Mouse (Mus musculus) forebrain, embryonic 16.5 days (tissue): ENCODE measurements at regions not wholly inside any gene's neighbourhood (a gene's known extent, or its start where the extent isn't known, plus 50 kb on each side); places are given as distances from the start of the nearest gene placed in this dataset.
A peak's percentile ranks its signal among the peaks of the same experiment; 100 is the strongest.

Experiments
- ATAC-seq: fragments of 200-750 bp; cut with Nextera tagmentation; 2 replicates; pipeline ENCODE4 v1.8.0; 2017; ENCODE audit warnings: mild to moderate bottlenecking, moderate library complexity
- H3K27ac ChIP-seq: fragments of 300-500 bp; sonication (generic); 2 replicates; pipeline ENCODE4 v1.5.1; 2014; ENCODE audit warnings: low read length, control low read depth
- H3K27me3 ChIP-seq: fragments of 300-500 bp; sonication (generic); replicated peaks from 2 replicates; pipeline ENCODE4 v1.6.1; 2014; ENCODE audit warnings: low read length; ENCODE audit not compliant: control insufficient read depth, insufficient read depth
- H3K36me3 ChIP-seq: fragments of 300-500 bp; sonication (generic); 2 replicates; pipeline ENCODE4 v1.6.1; 2014; ENCODE audit not compliant: control insufficient read depth, insufficient read depth
- H3K4me1 ChIP-seq: fragments of 300-500 bp; sonication (generic); replicated peaks from 2 replicates; pipeline ENCODE4 v1.6.1; 2014; ENCODE audit warnings: low read length; ENCODE audit not compliant: control insufficient read depth, insufficient read depth
- H3K4me2 ChIP-seq: fragments of 300-500 bp; sonication (generic); 2 replicates; pipeline ENCODE4 v1.6.1; 2014; ENCODE audit warnings: mild to moderate bottlenecking, low read length, control low read depth
- H3K4me3 ChIP-seq: fragments of 300-500 bp; sonication (generic); replicated peaks from 2 replicates; pipeline ENCODE4 v1.5.1; 2014; ENCODE audit warnings: mild to moderate bottlenecking, low read length, control low read depth
- H3K9ac ChIP-seq: fragments of 300-500 bp; sonication (generic); replicated peaks from 2 replicates; pipeline ENCODE4 v1.6.1; 2014; ENCODE audit warnings: low read depth, low read length, control low read depth
- H3K9me3 ChIP-seq: fragments of 300-500 bp; sonication (generic); 2 replicates; pipeline ENCODE4 v1.6.1; 2016; ENCODE audit warnings: low read length; ENCODE audit not compliant: control insufficient read depth
- WGBS: fragments of 180-500 bp; shearing (Covaris S2); extraction: QIAGEN DNeasy Blood & Tissue Kit; methylation state at CpG from one replicate; pipeline ENCODE4 v1.1.7; 2014; 5-methylcytosine and 5-hydroxymethylcytosine counted together

- H3K4me3 ChIP-seq = no peak overlapping the region
- no peaks in the 10 kb centered on the region for H3K9me3 ChIP-seq
- H3K36me3 ChIP-seq = no peaks in the 10 kb centered on the region
- no peak overlapping the region for H3K9ac ChIP-seq
- H3K27ac ChIP-seq = no peak overlapping the region
- WGBS = 35% methylated on average over 4 of the region's 4 CpGs
- peak; percentile 26; the same call in 1 of the 2 replicates for ATAC-seq
- no peak overlapping the region for H3K4me2 ChIP-seq
- no peaks in the 10 kb centered on the region for H3K27me3 ChIP-seq
- H3K4me1 ChIP-seq = no peaks in the 10 kb centered on the region
Measured at GRCm38 (mm10) chr11:48221156-48221555, 232.4 kb upstream of the Sgcd start.

GRCm38 (mm10) chr11:48219157-48219556 lies 230.4 kb upstream of the Sgcd start:
- H3K27ac ChIP-seq = no peak overlapping the region
- no peak for ATAC-seq
- H3K36me3 ChIP-seq = no peaks in the 10 kb centered on the region
- no peaks in the 10 kb centered on the region for H3K4me1 ChIP-seq
- H3K9me3 ChIP-seq = no peaks in the 10 kb centered on the region
- no peak overlapping the region for H3K4me2 ChIP-seq
- H3K27me3 ChIP-seq = no peaks in the 10 kb centered on the region
- WGBS = 80% methylated on average over 1 of the region's 1 CpGs
- H3K4me3 ChIP-seq = no peak overlapping the region
- no peak overlapping the region for H3K9ac ChIP-seq

- H3K27ac ChIP-seq = no peak overlapping the region
- no peak overlapping the region for H3K9ac ChIP-seq
- H3K4me1 ChIP-seq = no peaks in the 10 kb centered on the region
- H3K27me3 ChIP-seq = no peaks in the 10 kb centered on the region
- no peaks in the 10 kb centered on the region for H3K9me3 ChIP-seq
- ATAC-seq = no peak
- H3K4me2 ChIP-seq = no peak overlapping the region
- no peaks in the 10 kb centered on the region for H3K36me3 ChIP-seq
- 68% methylated on average over 2 of the region's 2 CpGs for WGBS
- no peak overlapping the region for H3K4me3 ChIP-seq
Measured at GRCm38 (mm10) chr11:48216762-48217161, 228.0 kb upstream of the Sgcd start.

- H3K36me3 ChIP-seq = no peaks in the 10 kb centered on the region
- no peak overlapping the region for H3K4me3 ChIP-seq
- H3K4me2 ChIP-seq = no peak overlapping the region
- no peaks in the 10 kb centered on the region for H3K4me1 ChIP-seq
- ATAC-seq = peak; percentile 69
- H3K27ac ChIP-seq = no peak overlapping the region
- H3K9me3 ChIP-seq = no peaks in the 10 kb centered on the region
- 45% methylated on average over 4 of the region's 4 CpGs for whole genome bisulfite sequencing
- no peak overlapping the region for H3K9ac ChIP-seq
- no peaks in the 10 kb centered on the region for H3K27me3 ChIP-seq
Measured at GRCm38 (mm10) chr11:48186604-48187003, 197.8 kb upstream of the Sgcd start.

GRCm38 (mm10) chr11:48178943-48179342 lies 190.2 kb upstream of the Sgcd start:
- Histone ChIP-seq H3K27me3 (no peaks in the 10 kb centered on the region), H3K27ac (no peak overlapping the region), H3K9ac (no peak overlapping the region), H3K4me1 (no peaks in the 10 kb centered on the region), H3K4me2 (no peak overlapping the region), H3K36me3 (no peaks in the 10 kb centered on the region), H3K9me3 (no peaks in the 10 kb centered on the region), H3K4me3 (no peak overlapping the region)
- no peak for ATAC-seq

DNA sequence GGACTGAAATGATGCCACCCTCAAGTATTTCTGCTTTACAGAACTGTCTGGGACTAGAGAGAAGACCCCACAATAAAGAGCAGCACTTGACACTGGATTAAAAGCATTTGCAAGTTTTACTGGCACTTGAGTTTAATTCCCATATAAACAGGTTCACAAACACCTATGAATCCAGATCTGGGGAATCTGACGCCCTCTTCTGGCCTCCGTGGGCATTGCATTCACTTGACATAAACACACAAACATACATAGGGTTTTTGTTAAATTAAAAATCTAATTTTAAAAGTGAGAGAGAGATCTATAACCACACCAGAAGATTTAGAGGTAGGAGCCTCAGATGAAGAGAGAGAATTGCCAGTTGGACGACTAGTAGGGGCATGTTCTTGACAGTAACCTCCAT lies 189.4 kb upstream of the Sgcd start:
- Histone ChIP-seq H3K27ac (no peak overlapping the region), H3K27me3 (no peaks in the 10 kb centered on the region), H3K4me1 (no peaks in the 10 kb centered on the region), H3K4me3 (no peak overlapping the region), H3K9ac (no peak overlapping the region), H3K4me2 (no peak overlapping the region), H3K9me3 (no peaks in the 10 kb centered on the region), H3K36me3 (no peaks in the 10 kb centered on the region)
- WGBS = 33% methylated on average over 3 of the region's 3 CpGs
- ATAC-seq = no peak

DNA sequence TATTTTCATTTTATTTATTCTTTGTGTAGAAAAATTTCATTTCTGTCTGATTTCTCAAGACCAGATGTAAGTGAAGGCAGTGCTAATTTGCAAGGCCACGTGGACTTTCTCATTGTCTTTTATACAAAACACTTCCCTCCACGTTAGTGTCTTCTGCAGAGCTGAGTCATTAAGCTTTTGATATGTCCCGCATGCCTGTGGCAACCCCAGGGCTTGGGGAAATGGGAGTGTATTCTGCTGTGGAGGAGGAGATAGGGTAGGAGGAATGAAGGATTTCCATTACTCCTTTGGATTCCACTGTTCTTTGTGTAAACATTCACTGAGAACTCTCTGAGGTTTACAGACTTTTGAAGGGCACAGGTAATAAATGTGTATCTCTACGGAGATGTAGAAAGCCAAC lies 187.7 kb upstream of the Sgcd start:
- Histone ChIP-seq H3K4me2 (no peak overlapping the region), H3K27me3 (no peaks in the 10 kb centered on the region), H3K9ac (no peak overlapping the region), H3K27ac (no peak overlapping the region), H3K4me3 (no peak overlapping the region), H3K4me1 (no peaks in the 10 kb centered on the region), H3K9me3 (no peaks in the 10 kb centered on the region), H3K36me3 (no peaks in the 10 kb centered on the region)
- no peak for ATAC-seq
- WGBS = 65% methylated on average over 4 of the region's 4 CpGs

DNA sequence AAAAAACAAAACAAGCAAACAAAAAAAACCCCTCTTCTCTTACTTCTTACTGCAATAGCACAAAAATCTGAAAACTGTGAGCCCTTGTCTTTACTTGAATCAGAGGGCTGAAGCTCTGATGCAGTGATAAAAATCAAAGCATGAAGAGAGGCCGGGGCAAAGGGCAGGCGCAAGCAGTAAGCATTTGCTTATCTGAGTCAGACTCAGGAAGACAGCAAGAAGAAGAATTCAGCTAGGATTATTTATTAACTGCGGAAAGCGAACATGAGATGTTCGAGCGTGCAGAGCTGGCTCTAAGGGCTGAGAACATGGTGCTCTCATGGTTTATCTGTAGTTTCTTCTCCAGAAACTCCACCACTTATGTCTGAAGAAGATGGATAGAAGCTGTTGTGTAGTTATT lies 163.4 kb upstream of the Sgcd start:
- Histone ChIP-seq H3K36me3 (no peaks in the 10 kb centered on the region), H3K4me3 (no peak overlapping the region), H3K27me3 (no peaks in the 10 kb centered on the region), H3K9ac (no peak overlapping the region), H3K27ac (no peak overlapping the region), H3K9me3 (no peaks in the 10 kb centered on the region), H3K4me2 (no peak overlapping the region), H3K4me1 (no peaks in the 10 kb centered on the region)
- WGBS = 93% methylated on average over 6 of the region's 6 CpGs
- ATAC-seq = no peak

GRCm38 (mm10) chr11:48133335-48133734 lies 144.6 kb upstream of the Sgcd start:
- Histone ChIP-seq H3K4me3 (no peak overlapping the region), H3K9me3 (no peaks in the 10 kb centered on the region), H3K4me1 (no peaks in the 10 kb centered on the region), H3K9ac (no peak overlapping the region), H3K27ac (no peak overlapping the region), H3K27me3 (no peaks in the 10 kb centered on the region), H3K4me2 (no peak overlapping the region), H3K36me3 (no peaks in the 10 kb centered on the region)
- ATAC-seq = no peak

DNA sequence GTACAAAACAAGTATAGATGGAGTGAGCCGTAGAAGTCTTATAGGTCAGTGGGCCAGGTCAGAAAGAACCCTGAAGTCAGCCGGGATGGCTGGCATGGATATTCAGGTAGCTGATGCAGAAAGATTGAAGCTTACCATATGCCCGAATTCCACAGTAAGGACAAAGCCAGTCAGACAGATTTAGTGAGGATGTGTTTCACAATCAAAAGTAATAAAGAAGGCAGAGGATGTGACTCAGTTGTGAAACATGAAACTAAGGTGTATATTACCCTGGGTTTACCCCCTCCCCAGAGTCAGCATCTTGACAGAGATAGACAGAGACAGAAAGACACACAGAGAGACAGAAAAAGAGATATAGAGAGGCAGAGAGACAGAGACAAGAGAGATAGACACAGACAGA lies 109.3 kb upstream of the Sgcd start:
- no peak overlapping the region for H3K9ac ChIP-seq
- no peak overlapping the region for H3K27ac ChIP-seq
- no peaks in the 10 kb centered on the region for H3K9me3 ChIP-seq
- no peak overlapping the region for H3K4me2 ChIP-seq
- no peaks in the 10 kb centered on the region for H3K4me1 ChIP-seq
- no peak overlapping the region for H3K4me3 ChIP-seq
- no peaks in the 10 kb centered on the region for H3K27me3 ChIP-seq
- no peak for ATAC-seq
- 90% methylated on average over 3 of the region's 3 CpGs for WGBS
- no peaks in the 10 kb centered on the region for H3K36me3 ChIP-seq
